Mouse (Mus musculus): ENCODE measurements around the gene Trmt61a. TPM values are rescaled to one million over a fixed set of nuclear protein-coding genes. Genes with fewer than 3 reads are reported as not detected.

Gene Trmt61a
- polyA plus RNA-seq, 1 experiment from 2014 or later: 5.0 TPM

GRCm38 (mm10) chr12:111689426-111689825 lies 11.5 kb downstream of the Trmt61a start:
- Histone ChIP-seq H3K4me2 (ENCODE audit: low read depth, low read length) (no peak overlapping the region), H3K36me3 (ENCODE audit: control insufficient read depth, insufficient read depth, low read length) (no peaks in the 10 kb centered on the region), H3K4me1 (ENCODE audit: control insufficient read depth, insufficient read depth, low read length) (peaks cover 34% of the 10 kb centered on the region), H3K9me3 (ENCODE audit: control insufficient read depth, low read length) (no peaks in the 10 kb centered on the region), H3K4me3 (ENCODE audit: low read depth, low read length) (no peak overlapping the region), H3K9ac (replicated peaks; ENCODE audit: low read depth, low read length) (no peak overlapping the region), H3K27me3 (ENCODE audit: control insufficient read depth, insufficient read depth, low read length) (no peaks in the 10 kb centered on the region), H3K27ac (ENCODE audit: low read depth, low read length) (no peak overlapping the region)
- WGBS: 85% methylated on average over 11 of the region's 11 CpGs
- no peak for ATAC-seq (ENCODE audit: low read depth)

DNA sequence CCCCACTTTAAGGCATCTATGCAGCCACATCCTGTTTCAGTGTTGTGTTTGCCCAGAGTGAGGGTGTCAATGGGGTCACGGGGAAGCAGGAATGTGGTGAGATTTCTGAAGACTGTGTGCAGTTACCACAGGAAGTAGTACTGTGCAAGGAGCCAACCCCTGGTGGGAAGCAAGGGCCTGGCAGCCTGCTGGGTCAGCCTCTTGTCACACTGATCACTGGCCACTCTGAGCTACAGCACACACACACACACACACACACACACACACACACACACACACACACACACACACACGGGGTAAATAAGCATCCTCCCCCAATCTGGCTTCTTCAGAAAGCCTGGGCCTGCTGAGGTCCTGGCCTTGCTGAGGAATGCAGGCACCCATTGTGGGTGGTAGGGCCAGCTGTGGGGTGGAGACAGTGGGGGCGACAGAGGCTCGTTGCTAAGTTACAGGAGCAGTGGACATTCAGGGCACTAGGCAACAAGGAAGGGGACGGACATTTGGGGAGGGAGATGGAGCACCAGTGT lies 13.5 kb downstream of the Trmt61a start:
- no peak overlapping the region for H3K9ac ChIP-seq (replicated peaks; ENCODE audit: low read depth, low read length)
- no peaks in the 10 kb centered on the region for H3K9me3 ChIP-seq (ENCODE audit: control insufficient read depth, low read length)
- 3% methylated on average over 5 of the region's 5 CpGs for WGBS
- no peak overlapping the region for H3K4me2 ChIP-seq (ENCODE audit: low read depth, low read length)
- ATAC-seq (ENCODE audit: low read depth): 0 out of 2 replicates have a peak, but pooled peaks have one; percentile 10
- peaks cover 52% of the 10 kb centered on the region for H3K4me1 ChIP-seq (ENCODE audit: control insufficient read depth, insufficient read depth, low read length)
- H3K36me3 ChIP-seq (ENCODE audit: control insufficient read depth, insufficient read depth, low read length): no peaks in the 10 kb centered on the region
- peak overlapping the region; percentile 3 for H3K27ac ChIP-seq (ENCODE audit: low read depth, low read length)
- no peak overlapping the region for H3K4me3 ChIP-seq (ENCODE audit: low read depth, low read length)
- no peaks in the 10 kb centered on the region for H3K27me3 ChIP-seq (ENCODE audit: control insufficient read depth, insufficient read depth, low read length)

DNA sequence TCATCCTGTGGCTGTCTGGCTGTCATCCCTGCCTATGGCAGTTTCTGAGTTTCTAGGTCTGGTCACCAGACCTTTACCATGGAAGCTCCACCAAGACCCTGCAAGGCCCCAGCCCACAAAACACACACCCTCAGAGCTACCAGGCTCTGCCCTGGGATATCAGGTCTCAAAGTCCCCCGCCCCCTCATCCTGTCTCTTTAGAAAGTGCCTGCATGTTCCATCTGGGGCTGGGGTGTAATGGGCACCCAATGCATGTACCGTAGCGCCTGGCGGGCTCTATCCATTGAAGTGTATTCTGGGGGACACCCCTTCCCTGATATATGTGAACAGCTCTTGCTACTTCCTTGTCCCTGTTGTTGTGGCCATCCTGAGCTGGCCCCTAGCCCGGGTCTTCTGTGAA lies 15.0 kb downstream of the Trmt61a start:
- Histone ChIP-seq H3K4me1 (ENCODE audit: control insufficient read depth, insufficient read depth, low read length) (peaks cover 44% of the 10 kb centered on the region), H3K9me3 (ENCODE audit: control insufficient read depth, low read length) (no peaks in the 10 kb centered on the region), H3K4me3 (ENCODE audit: low read depth, low read length) (no peak overlapping the region), H3K36me3 (ENCODE audit: control insufficient read depth, insufficient read depth, low read length) (no peaks in the 10 kb centered on the region), H3K27me3 (ENCODE audit: control insufficient read depth, insufficient read depth, low read length) (no peaks in the 10 kb centered on the region), H3K9ac (replicated peaks; ENCODE audit: low read depth, low read length) (no peak overlapping the region), H3K27ac (ENCODE audit: low read depth, low read length) (peak overlapping the region; percentile 87), H3K4me2 (ENCODE audit: low read depth, low read length) (no peak overlapping the region)
- ATAC-seq (ENCODE audit: low read depth): no peak
- 56% methylated on average over 5 of the region's 5 CpGs for WGBS

DNA sequence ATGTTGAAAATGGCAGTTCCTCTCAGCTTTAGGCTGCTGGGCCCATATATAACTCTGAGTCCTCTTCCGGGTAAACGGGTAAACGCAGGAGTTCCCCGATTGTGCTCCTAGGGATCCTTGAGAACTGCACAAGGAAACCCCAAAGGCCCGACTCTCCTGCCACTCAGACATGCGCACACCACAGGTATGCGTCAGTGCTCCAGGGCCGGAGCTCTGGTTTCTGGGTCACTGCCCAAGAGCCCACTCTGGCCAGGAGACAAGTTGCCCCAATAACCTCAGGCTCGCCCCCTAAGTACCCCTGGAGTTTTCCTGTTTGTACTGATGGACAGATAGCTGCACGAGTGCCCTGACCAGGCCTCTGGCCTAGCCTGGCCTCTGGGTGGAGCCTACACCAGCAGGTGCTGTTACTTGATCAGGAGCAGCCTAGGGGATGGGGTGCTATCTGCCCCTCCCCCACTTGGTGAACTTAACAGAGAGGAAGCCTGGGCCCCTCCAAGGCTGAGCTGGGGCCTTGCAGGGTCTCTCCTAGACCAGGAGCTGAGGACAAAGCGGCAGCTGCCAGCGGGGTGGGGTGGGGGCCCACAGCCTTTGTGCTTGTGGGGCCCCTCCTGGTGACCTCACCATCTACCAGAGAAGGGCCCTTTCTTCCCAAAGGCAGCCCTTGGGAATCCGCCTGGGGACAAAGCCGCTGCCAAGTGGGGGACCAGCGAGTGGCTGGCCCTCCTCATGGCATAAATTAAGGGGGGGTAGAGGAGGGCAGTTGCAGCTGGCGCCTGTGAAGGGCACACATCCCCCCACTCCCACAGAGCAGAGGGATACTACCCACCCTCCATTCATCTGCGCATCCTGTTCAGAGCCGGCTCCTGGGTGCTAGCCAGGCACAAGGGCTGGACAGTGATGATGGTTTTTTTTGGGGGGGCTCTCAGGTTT lies 15.7 kb downstream of the Trmt61a start:
- H3K9me3 ChIP-seq (ENCODE audit: control insufficient read depth, low read length): no peaks in the 10 kb centered on the region
- H3K27me3 ChIP-seq (ENCODE audit: control insufficient read depth, insufficient read depth, low read length): no peaks in the 10 kb centered on the region
- peak; percentile 79 for ATAC-seq (ENCODE audit: low read depth)
- no peak overlapping the region for H3K4me3 ChIP-seq (ENCODE audit: low read depth, low read length)
- H3K4me1 ChIP-seq (ENCODE audit: control insufficient read depth, insufficient read depth, low read length): peaks cover 42% of the 10 kb centered on the region
- H3K9ac ChIP-seq (replicated peaks; ENCODE audit: low read depth, low read length): 0 out of 2 replicates have a peak overlapping the region, but pooled peaks have one; percentile 22
- WGBS: 15% methylated on average over 18 of the region's 18 CpGs
- no peaks in the 10 kb centered on the region for H3K36me3 ChIP-seq (ENCODE audit: control insufficient read depth, insufficient read depth, low read length)
- H3K27ac ChIP-seq (ENCODE audit: low read depth, low read length): peak overlapping the region; percentile 87
- H3K4me2 ChIP-seq (ENCODE audit: low read depth, low read length): peak overlapping the region; percentile 25; the same call in 1 of the 2 replicates

DNA sequence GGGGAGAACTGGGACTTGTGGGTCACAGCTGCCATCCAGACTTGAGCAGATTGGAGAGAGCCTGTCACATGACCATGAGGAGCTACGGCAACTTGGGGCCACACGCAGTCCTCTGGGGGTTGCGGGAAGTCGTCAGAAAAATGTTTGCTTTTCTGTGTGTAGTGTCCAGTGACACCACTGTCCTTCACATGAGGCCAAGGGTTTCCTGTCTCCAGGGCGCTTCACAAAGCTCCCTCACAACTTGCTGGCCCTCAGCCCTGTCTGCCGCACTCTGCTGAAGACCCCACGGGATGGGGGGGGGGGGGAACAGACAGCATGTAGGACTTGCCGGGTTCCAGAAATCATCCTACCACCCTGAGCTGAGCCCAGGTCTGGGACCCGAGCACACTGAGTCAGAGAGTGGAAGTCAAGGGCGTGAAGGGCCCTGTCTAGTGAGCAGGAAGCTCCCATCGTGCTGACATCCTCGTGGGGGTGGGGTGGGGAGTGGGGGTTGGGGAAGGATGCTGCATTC lies 16.4 kb downstream of the Trmt61a start:
- peak; percentile 47 for ATAC-seq (ENCODE audit: low read depth)
- Histone ChIP-seq H3K27me3 (ENCODE audit: control insufficient read depth, insufficient read depth, low read length) (no peaks in the 10 kb centered on the region), H3K4me1 (ENCODE audit: control insufficient read depth, insufficient read depth, low read length) (peaks cover 42% of the 10 kb centered on the region), H3K9me3 (ENCODE audit: control insufficient read depth, low read length) (no peaks in the 10 kb centered on the region), H3K9ac (replicated peaks; ENCODE audit: low read depth, low read length) (0 out of 2 replicates have a peak overlapping the region, but pooled peaks have one; percentile 22), H3K36me3 (ENCODE audit: control insufficient read depth, insufficient read depth, low read length) (no peaks in the 10 kb centered on the region), H3K4me2 (ENCODE audit: low read depth, low read length) (peak overlapping the region; percentile 25; the same call in 1 of the 2 replicates), H3K27ac (ENCODE audit: low read depth, low read length) (peak overlapping the region; percentile 87), H3K4me3 (ENCODE audit: low read depth, low read length) (no peak overlapping the region)
- WGBS: 3% methylated on average over 12 of the region's 12 CpGs

DNA sequence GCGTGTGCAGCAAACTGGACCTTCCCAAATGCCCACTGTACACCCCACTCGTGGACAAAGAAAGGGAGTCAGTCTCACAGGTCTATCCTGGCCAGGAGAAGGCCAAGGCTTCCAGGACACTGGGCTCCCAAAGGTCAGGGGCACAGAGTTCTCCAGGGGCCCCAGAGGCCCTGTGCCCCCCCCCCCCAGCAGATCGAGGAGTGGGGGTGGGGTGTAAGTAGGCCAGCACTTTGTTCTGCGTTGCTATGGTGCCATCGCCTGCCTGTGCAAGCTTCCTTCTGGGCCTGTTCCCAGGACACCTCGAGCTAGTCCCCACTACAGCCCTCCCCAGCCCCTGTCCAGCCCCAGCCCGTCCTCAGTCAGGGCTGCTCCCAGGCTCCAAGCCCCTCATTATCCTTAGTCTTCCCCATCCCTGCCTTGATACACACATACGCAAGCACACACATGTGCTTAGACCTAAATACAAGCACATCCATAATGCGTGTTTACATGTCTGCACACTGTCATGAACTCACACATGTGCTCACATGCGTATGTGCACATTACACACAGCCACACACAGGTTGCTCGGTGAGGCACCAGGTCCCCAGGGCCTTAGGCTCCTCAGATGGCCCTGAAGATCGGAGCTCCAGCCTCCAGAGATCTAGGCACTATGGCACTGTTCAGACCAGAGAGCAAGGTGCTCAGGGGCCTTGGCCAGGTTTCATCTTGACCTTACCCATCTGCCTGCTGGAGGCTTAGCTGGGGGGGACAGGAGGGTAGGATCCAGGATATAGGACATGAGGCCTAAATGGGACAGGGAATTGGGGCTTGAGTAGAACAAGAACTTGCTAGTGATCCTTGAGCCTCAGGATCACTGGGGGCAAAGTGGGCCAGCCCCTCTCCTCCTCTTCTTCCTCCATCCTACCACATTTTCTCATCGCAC lies 17.2 kb downstream of the Trmt61a start:
- Histone ChIP-seq H3K27me3 (ENCODE audit: control insufficient read depth, insufficient read depth, low read length) (no peaks in the 10 kb centered on the region), H3K27ac (ENCODE audit: low read depth, low read length) (peak overlapping the region; percentile 87), H3K4me3 (ENCODE audit: low read depth, low read length) (no peak overlapping the region), H3K4me1 (ENCODE audit: control insufficient read depth, insufficient read depth, low read length) (peaks cover 42% of the 10 kb centered on the region), H3K36me3 (ENCODE audit: control insufficient read depth, insufficient read depth, low read length) (no peaks in the 10 kb centered on the region), H3K4me2 (ENCODE audit: low read depth, low read length) (0 out of 2 replicates have a peak overlapping the region, but pooled peaks have one; percentile 25), H3K9me3 (ENCODE audit: control insufficient read depth, low read length) (no peaks in the 10 kb centered on the region), H3K9ac (replicated peaks; ENCODE audit: low read depth, low read length) (no peak overlapping the region)
- peak; percentile 55 for ATAC-seq (ENCODE audit: low read depth)
- WGBS: 31% methylated on average over 13 of the region's 13 CpGs

GRCm38 (mm10) chr12:111696239-111696638 lies 18.3 kb downstream of the Trmt61a start:
- Histone ChIP-seq H3K4me1 (ENCODE audit: control insufficient read depth, insufficient read depth, low read length) (peaks cover 42% of the 10 kb centered on the region), H3K27me3 (ENCODE audit: control insufficient read depth, insufficient read depth, low read length) (no peaks in the 10 kb centered on the region), H3K4me2 (ENCODE audit: low read depth, low read length) (no peak overlapping the region), H3K9me3 (ENCODE audit: control insufficient read depth, low read length) (no peaks in the 10 kb centered on the region), H3K9ac (replicated peaks; ENCODE audit: low read depth, low read length) (no peak overlapping the region), H3K4me3 (ENCODE audit: low read depth, low read length) (no peak overlapping the region), H3K27ac (ENCODE audit: low read depth, low read length) (peak overlapping the region; percentile 87), H3K36me3 (ENCODE audit: control insufficient read depth, insufficient read depth, low read length) (no peaks in the 10 kb centered on the region)
- no peak for ATAC-seq (ENCODE audit: low read depth)
- 23% methylated on average over 6 of the region's 6 CpGs for WGBS

DNA sequence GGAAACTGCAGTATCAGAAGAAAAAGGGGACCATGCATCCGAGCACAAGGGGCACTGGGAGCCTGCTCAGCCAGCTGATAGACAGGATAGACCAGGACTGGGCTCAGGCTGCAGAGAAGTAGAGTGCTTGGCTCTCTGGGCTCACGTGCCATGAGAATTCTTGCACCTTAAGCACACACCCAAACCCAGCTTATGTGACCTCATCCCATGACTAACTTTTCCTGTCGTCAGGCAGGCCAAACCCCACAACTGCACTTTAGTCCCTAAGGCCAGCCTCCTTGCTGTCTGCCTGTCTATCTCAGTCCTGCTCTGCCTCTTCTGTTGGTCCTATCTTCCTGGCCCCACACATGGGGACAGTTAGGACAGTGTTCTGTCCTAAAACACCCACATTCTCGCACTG lies 19.8 kb downstream of the Trmt61a start:
- Histone ChIP-seq H3K9me3 (ENCODE audit: control insufficient read depth, low read length) (no peaks in the 10 kb centered on the region), H3K4me2 (ENCODE audit: low read depth, low read length) (no peak overlapping the region), H3K9ac (replicated peaks; ENCODE audit: low read depth, low read length) (no peak overlapping the region), H3K4me3 (ENCODE audit: low read depth, low read length) (no peak overlapping the region), H3K36me3 (ENCODE audit: control insufficient read depth, insufficient read depth, low read length) (no peaks in the 10 kb centered on the region), H3K27me3 (ENCODE audit: control insufficient read depth, insufficient read depth, low read length) (no peaks in the 10 kb centered on the region), H3K27ac (ENCODE audit: low read depth, low read length) (no peak overlapping the region), H3K4me1 (ENCODE audit: control insufficient read depth, insufficient read depth, low read length) (peaks cover 35% of the 10 kb centered on the region)
- 71% methylated on average over 4 of the region's 4 CpGs for WGBS
- no peak for ATAC-seq (ENCODE audit: low read depth)

All from neural tube, embryonic 14.5 days (tissue).